Mouse (Mus musculus) heart, postnatal 36 days (tissue): Measurements from ENCODE around the gene Ankfn1. TPM values are rescaled to one million over a fixed set of nuclear protein-coding genes. Genes with fewer than 3 reads are reported as not detected.

ENCODE experiments used
- DNase-seq, 2 experiments: peaks; one replicate each; pipeline ENCODE4 v3.0.0; 2021 to 2022
- intact Hi-C: fragments of 180-260 bp; cut with DNase I; formaldehyde crosslinking; loops from one replicate; pipeline ENCODE4 v1.15.1; 2025
- total RNA-seq, 2 experiments: library from RNA; stranded (reverse); gene quantifications; 2 replicates each; pipeline ENCODE4 v1.2.3; 2021

Gene Ankfn1
- total RNA-seq, 2 experiments from 2014 or later: not detected

DNA sequence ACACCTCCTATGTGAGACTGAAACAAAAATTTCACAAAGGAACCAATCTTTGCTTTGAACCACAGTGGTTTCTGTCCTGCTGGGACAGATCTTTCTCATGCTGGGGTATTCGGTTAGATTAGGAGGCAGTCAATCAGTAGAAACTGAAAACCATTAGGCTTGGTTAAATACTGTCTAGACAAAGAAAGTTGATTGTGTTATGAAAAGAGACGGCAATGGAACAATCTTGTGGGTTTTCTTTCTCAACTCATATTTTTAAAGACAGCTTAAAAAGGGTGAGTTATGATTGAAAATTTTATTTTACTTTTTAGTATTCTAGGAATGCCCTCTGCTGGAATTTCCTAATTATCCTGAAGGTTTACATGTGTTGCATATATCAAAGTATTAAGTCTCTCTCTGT is 191.1 kb downstream of the Ankfn1 start:
- intact Hi-C loops: no loop called here
- no peak for DNase-seq

DNA sequence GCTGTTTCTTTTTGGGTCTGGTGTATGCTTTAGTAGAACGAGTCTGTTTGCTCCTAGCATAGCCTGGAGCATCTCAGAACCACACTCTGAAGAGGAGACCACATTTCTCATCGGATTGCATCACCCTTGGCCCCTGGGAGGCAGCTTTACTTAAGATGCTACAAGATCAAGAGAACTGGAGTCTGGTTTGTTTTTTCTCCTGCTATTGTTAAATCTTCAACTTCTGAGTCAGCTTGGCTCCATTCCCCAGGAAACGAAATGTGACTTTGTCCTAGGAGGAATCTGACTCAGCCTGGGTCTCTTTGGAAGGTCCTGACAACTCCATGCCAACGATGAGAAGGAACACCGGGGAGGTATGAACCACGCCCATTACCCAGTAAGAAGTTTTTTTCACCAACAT is 197.6 kb downstream of the Ankfn1 start:
- intact Hi-C loops: no loop called here
- no peak for DNase-seq

- intact Hi-C loops: no loop called here
- DNase-seq: no peak
Observed at GRCm38 (mm10) chr11:89579111-89579510, 198.3 kb downstream of the Ankfn1 start.

- no peak for DNase-seq
- intact Hi-C loops: no loop called here
Observed at GRCm38 (mm10) chr11:89574269-89574838, 203.1 kb downstream of the Ankfn1 start.

DNA sequence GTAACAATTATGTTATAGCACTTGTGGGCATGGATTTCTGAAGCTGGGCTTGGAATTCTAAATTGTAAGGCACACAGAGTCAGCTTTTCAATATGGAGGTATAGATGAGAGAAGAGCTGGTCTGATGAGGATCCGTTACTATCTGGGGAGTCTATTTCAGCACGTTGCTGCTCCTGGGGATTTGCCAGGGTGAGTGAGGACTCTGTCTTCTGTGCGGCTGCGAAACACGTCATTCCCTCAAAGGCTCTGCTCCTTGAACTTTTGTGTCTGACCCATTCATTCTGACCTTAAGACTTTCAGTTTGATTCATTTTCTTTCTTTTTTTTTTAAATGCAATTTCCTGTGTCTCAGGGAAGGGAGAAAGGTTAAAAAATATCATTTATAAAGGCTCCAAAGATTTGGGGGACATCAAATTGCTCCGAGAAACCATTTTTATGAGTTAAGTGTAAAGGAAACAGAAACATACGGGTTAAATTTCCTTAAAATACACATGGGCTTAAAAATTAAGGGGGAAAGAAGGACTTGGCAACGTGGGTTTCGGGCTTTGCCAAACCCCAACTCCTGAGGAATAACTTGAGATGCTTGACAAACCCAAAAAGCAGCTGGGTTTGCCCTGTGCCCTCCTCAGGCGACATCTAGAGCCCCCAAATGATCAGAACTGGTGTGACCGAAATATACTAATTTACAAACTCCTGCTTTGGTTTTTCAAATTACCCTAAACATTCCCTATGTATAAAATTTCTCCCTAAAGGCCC is 207.9 kb downstream of the Ankfn1 start:
- no peak for DNase-seq
- intact Hi-C loops: no loop called here

DNA sequence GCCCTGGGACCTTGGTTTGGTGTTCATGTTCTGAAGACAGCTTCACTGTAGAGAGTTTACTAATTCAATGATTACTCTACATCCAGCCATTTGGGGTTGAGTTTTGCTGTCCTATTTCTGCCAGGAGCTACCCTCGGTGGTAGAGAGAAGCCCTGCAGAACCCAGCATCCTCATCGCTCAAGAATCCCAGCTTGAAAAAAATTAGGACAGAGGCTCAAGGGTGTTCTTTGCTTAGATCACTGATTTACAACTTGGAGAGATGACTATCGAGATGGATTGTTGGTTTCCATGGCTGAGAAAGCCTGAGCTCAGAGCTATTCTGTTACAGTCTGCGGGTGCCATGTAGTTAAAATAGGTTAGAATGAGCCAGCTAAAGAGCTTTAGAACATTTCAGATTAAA is 209.2 kb downstream of the Ankfn1 start:
- intact Hi-C loops: no loop called here
- DNase-seq: no peak

DNA sequence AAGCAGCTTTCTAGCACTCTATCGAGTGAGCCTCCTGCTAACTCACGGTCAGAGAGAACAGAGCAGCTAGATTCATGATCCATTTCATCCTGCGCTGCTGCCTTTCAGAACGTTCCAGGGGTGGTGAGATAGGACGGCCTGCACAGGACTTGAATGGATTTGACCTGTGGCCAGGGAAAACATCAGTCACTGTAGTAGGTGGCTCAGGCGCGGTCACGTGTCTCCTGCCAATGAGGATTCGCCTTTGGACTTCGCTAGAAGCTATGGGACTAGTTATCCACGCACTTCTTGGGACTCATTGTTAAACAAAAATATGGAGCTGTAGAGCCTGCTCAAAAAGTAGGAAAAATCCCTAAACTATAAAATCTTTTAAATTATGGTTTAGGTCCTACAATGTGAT is 226.0 kb downstream of the Ankfn1 start:
- intact Hi-C loops: no loop called here
- DNase-seq: no peak

- DNase-seq: no peak
- intact Hi-C loops: no loop called here
Observed at GRCm38 (mm10) chr11:89550921-89551320, 226.5 kb downstream of the Ankfn1 start.

GRCm38 (mm10) chr11:89548786-89549185 is 228.7 kb downstream of the Ankfn1 start:
- intact Hi-C loops: loop anchor here (10.0 kb wide), 1 partner anchor 176 kb away; no protein-coding TSS in a partner anchor
- DNase-seq: no peak

GRCm38 (mm10) chr11:89546164-89546563 is 231.3 kb downstream of the Ankfn1 start:
- no peak for DNase-seq
- intact Hi-C loops: loop anchor here (10.0 kb wide), 1 partner anchor 179 kb away; no protein-coding TSS in a partner anchor

GRCm38 (mm10) chr11:89544856-89545817 is 232.3 kb downstream of the Ankfn1 start:
- no peak for DNase-seq
- intact Hi-C loops: loop anchor here (10.0 kb wide), 1 partner anchor 180 kb away; no protein-coding TSS in a partner anchor

DNA sequence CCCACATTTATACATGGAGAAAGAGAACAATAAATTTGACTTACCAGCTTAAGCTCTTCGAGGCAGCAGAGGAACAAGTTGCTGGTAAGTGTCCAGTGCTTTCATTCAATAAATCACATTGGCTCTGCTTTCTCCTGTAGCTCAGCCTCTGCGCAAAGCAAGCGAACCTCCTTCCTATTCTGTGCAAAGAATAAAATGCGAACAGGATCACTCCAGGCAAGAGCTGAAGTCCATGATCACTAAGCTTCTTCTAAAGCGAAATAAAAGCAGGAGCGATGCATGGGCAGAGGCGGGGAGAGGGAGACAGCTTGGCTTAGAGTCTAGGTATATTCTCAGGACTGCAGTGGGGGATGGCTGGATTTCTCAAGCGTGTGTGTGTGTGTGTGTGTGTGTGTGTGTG is 239.1 kb downstream of the Ankfn1 start:
- no peak for DNase-seq
- intact Hi-C loops: no loop called here

DNA sequence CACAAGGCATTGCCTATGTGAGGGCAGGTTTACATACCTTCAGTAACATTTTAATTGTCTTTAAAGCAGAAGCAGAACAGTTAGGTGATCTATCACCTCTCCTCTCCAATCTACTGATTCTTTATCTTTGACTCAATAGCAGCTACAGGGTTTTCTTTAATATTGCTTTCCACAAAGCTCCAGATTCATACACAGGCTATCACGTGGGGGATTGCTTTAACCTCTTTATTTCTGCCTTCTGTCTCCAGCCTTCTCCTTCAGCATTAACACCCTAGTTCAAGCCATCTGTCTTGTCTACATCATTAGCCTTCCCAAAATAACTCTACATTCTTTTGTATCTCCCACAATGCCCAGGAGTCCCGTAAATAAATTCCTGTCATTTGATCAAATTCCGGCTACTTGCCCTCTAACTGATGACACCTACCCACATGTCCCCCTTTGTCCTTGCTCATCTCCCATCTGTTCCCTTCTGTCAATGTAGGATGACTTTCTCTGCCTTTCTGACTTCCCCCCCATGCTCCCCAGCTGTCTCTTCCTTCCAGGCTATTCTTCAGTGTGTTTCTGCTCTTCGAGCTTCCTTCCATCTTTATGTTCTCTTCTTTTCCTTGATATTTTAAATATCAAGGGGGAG is 249.5 kb downstream of the Ankfn1 start:
- no peak for DNase-seq
- intact Hi-C loops: no loop called here

- intact Hi-C loops: no loop called here
- no peak for DNase-seq
Observed at GRCm38 (mm10) chr11:89515501-89515901, 262.0 kb downstream of the Ankfn1 start.

GRCm38 (mm10) chr11:89508675-89509324 is 268.7 kb downstream of the Ankfn1 start:
- intact Hi-C loops: no loop called here
- no peak for DNase-seq

GRCm38 (mm10) chr11:89506595-89507245 is 270.7 kb downstream of the Ankfn1 start:
- intact Hi-C loops: no loop called here
- DNase-seq: no peak

DNA sequence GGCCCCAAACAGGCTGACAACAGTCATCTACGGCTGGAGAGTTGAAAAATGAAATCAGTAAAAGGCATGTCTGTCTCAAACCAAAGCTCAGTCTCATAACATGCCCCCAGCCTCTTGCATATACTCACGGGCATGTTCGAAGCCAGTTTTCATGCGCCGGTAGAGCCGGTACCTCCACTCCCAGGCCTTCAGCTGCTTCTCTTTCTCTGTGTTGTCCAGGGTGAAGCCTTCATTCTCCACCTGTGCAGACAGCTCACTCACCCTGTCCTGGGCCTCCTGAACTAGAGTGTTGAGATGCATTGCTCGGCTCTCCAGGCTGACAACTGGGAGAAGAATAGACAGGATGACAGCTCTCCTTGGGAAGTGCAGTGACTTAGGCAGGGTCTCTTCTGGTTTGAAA is 272.4 kb downstream of the Ankfn1 start:
- no peak for DNase-seq
- intact Hi-C loops: no loop called here

DNA sequence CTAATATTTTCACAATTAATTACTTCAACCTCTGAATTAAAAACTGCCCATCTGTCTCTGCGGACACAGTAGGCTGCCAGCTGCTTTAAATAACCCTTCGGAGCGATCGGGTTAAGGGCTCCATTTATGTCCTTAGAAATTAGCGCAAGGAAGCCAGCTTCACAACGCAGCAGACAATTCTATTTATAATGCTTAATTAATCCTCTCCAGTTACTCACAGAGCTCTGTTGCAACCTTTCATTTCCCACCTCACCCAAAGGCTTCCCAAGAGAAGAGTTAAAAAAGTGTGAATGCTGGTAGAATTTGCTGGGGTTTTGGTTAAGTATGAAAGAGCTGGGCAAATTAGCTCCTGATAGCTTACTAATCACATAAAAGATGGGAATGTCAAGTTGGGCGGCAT is 275.7 kb downstream of the Ankfn1 start:
- no peak for DNase-seq
- intact Hi-C loops: no loop called here

- intact Hi-C loops: no loop called here
- no peak for DNase-seq
Observed at GRCm38 (mm10) chr11:89500961-89501360, 276.5 kb downstream of the Ankfn1 start.

GRCm38 (mm10) chr11:89481084-89481483 is 296.4 kb downstream of the Ankfn1 start:
- intact Hi-C loops: no loop called here
- no peak for DNase-seq
